8 mouse cellular contexts compared by ENCODE assay signal in genomic region chr6:71441251-71441580, GRCm38 (mm10). TPM values are rescaled to one million over a fixed set of nuclear protein-coding genes. Genes with fewer than 3 reads are reported as not detected.
DNase-seq lines count a peak whose midpoint lies in the region; ATAC-seq and TF ChIP-seq lines count a peak whose summit lies in the region.

No protein-coding gene starts in this region.

- WGBS in embryonic facial prominence, embryonic 12.5 days, result 4% methylated on average over 12 of the region's 12 CpGs
- WGBS in intestine, embryonic 16.5 days, result 3% methylated on average over 12 of the region's 12 CpGs
- WGBS in neural tube, embryonic 13.5 days, result 3% methylated on average over 12 of the region's 12 CpGs

- peak overlapping the region; percentile 92 for H3K4me2 ChIP-seq in embryonic facial prominence, embryonic 12.5 days (replicated peaks)
- peak overlapping the region; percentile 91 for H3K4me2 ChIP-seq in intestine, embryonic 16.5 days (ENCODE audit: low read depth, low read length)
- peak overlapping the region; percentile 97 for H3K4me2 ChIP-seq in neural tube, embryonic 13.5 days

- peak overlapping the region; percentile 81 for H3K9ac ChIP-seq in embryonic facial prominence, embryonic 12.5 days
- peak overlapping the region; percentile 83 for H3K9ac ChIP-seq in intestine, embryonic 16.5 days (ENCODE audit: low read depth, low read length)
- peak overlapping the region; percentile 89 for H3K9ac ChIP-seq in neural tube, embryonic 13.5 days

- H3K9me3 ChIP-seq in embryonic facial prominence, embryonic 12.5 days, result no peaks in the 10 kb centered on the region
- H3K9me3 ChIP-seq in intestine, embryonic 16.5 days (ENCODE audit: control insufficient read depth, low read length), result no peaks in the 10 kb centered on the region
- H3K9me3 ChIP-seq in neural tube, embryonic 13.5 days, result no peaks in the 10 kb centered on the region

- no peak for DNase-seq in layer of hippocampus, adult 2 months (ENCODE audit: low spot score in 2 of 2)
- DNase-seq in layer of hippocampus, adult 9-10 months (ENCODE audit: low spot score), result no peak
- DNase-seq in adrenal gland, postnatal 14 days, result no peak
- no peak for DNase-seq in urinary bladder, postnatal 25 days (ENCODE audit: low spot score)
- DNase-seq in right cerebral cortex, adult 2 months (ENCODE audit: low spot score in 2 of 2), result no peak

- no peaks in the 10 kb centered on the region for H3K27me3 ChIP-seq in embryonic facial prominence, embryonic 12.5 days
- no peaks in the 10 kb centered on the region for H3K27me3 ChIP-seq in intestine, embryonic 16.5 days (replicated peaks; ENCODE audit: control insufficient read depth, insufficient read depth, low read length)
- H3K27me3 ChIP-seq in neural tube, embryonic 13.5 days, result no peaks in the 10 kb centered on the region

- TF ChIP-seq CTCF in layer of hippocampus, adult 2 months (conservative IDR thresholded peaks at IDR 0.05), result no peak; the same call in 1 of the 2 replicates

- peak overlapping the region; percentile 99 for H3K27ac ChIP-seq in layer of hippocampus, adult 2 months
- H3K27ac ChIP-seq in embryonic facial prominence, embryonic 12.5 days, result peak overlapping the region; percentile 97
- peak overlapping the region; percentile 98 for H3K27ac ChIP-seq in intestine, embryonic 16.5 days (ENCODE audit: low read length)
- H3K27ac ChIP-seq in neural tube, embryonic 13.5 days (replicated peaks), result peak overlapping the region; percentile 99

- H3K36me3 ChIP-seq in embryonic facial prominence, embryonic 12.5 days, result no peaks in the 10 kb centered on the region
- no peaks in the 10 kb centered on the region for H3K36me3 ChIP-seq in intestine, embryonic 16.5 days (ENCODE audit: control insufficient read depth, insufficient read depth, low read length)
- no peaks in the 10 kb centered on the region for H3K36me3 ChIP-seq in neural tube, embryonic 13.5 days

- H3K4me1 ChIP-seq in embryonic facial prominence, embryonic 12.5 days, result peaks cover 33% of the 10 kb centered on the region
- H3K4me1 ChIP-seq in intestine, embryonic 16.5 days (ENCODE audit: control insufficient read depth, insufficient read depth, low read length), result peaks cover 18% of the 10 kb centered on the region
- H3K4me1 ChIP-seq in neural tube, embryonic 13.5 days (replicated peaks), result peaks cover 42% of the 10 kb centered on the region

- peak overlapping the region; percentile 62 for H3K4me3 ChIP-seq in layer of hippocampus, adult 2 months
- H3K4me3 ChIP-seq in embryonic facial prominence, embryonic 12.5 days, result peak overlapping the region; percentile 97
- peak overlapping the region; percentile 59 for H3K4me3 ChIP-seq in intestine, embryonic 16.5 days (ENCODE audit: low read length)
- peak overlapping the region; percentile 95 for H3K4me3 ChIP-seq in neural tube, embryonic 13.5 days

- no peak for ATAC-seq in embryonic facial prominence, embryonic 12.5 days (ENCODE audit: insufficient number of reproducible peaks, insufficient read depth, low FRiP score, low TSS enrichment)
- ATAC-seq in intestine, embryonic 16.5 days, result peak; percentile 7
- ATAC-seq in neural tube, embryonic 13.5 days (ENCODE audit: low read depth), result peak; percentile 12

RNA-seq across cellular contexts. Expression of gene Rmnd5a, which starts 0.8 kb away (rescaled TPM):
- total RNA-seq in layer of hippocampus, adult 2 months (2021), result 10 to 100 TPM; 91.3 to 91.6 TPM
- polyA plus RNA-seq in embryonic facial prominence, embryonic 12.5 days (2016; fragmentation: Nextera tagmentation; extraction: Ambion mirVana), result 17.8 and 18.7 TPM in 2 replicates
- polyA plus RNA-seq in intestine, embryonic 16.5 days (2015; fragmentation: Nextera tagmentation; extraction: Ambion mirVana), result 9.3 and 10.3 TPM in 2 replicates
- polyA plus RNA-seq in neural tube, embryonic 13.5 days (2015; fragmentation: Nextera tagmentation; extraction: Ambion mirVana), result 9.4 and 10.9 TPM in 2 replicates
- 72.6 and 78.7 TPM in 2 replicates for total RNA-seq in adrenal gland, postnatal 14 days (2021)

RNA-seq across cellular contexts. Expression of gene Rnf103, which starts 52.5 kb away (rescaled TPM):
- 10 to 100 TPM; 45.8 to 46.5 TPM for total RNA-seq in layer of hippocampus, adult 2 months (2021)
- 20.6 and 22.4 TPM in 2 replicates for polyA plus RNA-seq in embryonic facial prominence, embryonic 12.5 days (2016; fragmentation: Nextera tagmentation; extraction: Ambion mirVana)
- 8.5 and 18.2 TPM in 2 replicates for polyA plus RNA-seq in intestine, embryonic 16.5 days (2015; fragmentation: Nextera tagmentation; extraction: Ambion mirVana)
- polyA plus RNA-seq in neural tube, embryonic 13.5 days (2015; fragmentation: Nextera tagmentation; extraction: Ambion mirVana), result 24.3 and 26.7 TPM in 2 replicates
- total RNA-seq in adrenal gland, postnatal 14 days (2021), result 28.5 and 30.6 TPM in 2 replicates
